Mouse (Mus musculus) bone marrow macrophage, adult 2 months (primary cell): ENCODE results near the gene Kcnj9. TPM values are rescaled to one million over a fixed set of nuclear protein-coding genes. Genes with fewer than 3 reads are reported as not detected.

Source experiments
- H3K27ac ChIP-seq: 2 replicates; pipeline ENCODE4 v1.5.1; 2012; ENCODE audit warnings: low read depth, low read length; ENCODE audit not compliant: insufficient read depth
- H3K4me1 ChIP-seq: 2 replicates; pipeline ENCODE4 v1.6.1; 2012; ENCODE audit warnings: low read length; ENCODE audit not compliant: control insufficient read depth, insufficient read depth
- H3K4me3 ChIP-seq: 2 replicates; pipeline ENCODE4 v1.5.1; 2012; ENCODE audit warnings: mild to moderate bottlenecking, low read length, moderate library complexity; ENCODE audit not compliant: insufficient read depth
- CTCF ChIP-seq: IDR thresholded peaks from 2 replicates; pipeline ENCODE4 v1.5.1; 2012; ENCODE audit warnings: low read depth, mild to moderate bottlenecking, low read length, moderate library complexity
- POLR2A ChIP-seq: IDR thresholded peaks from 2 replicates; pipeline ENCODE4 v1.6.1; 2012; ENCODE audit warnings: mild to moderate bottlenecking, low read depth, low read length, borderline replicate concordance
- polyA plus RNA-seq: library from polyadenylated mRNA; stranded (reverse); fragments of >200 nt; gene quantifications from 2 replicates; pipeline ENCODE4 v1.2.4, GENCODE M21; 2012; ENCODE audit not compliant: missing spikeins, insufficient read depth, insufficient read length

Kcnj9 gene
- polyA plus RNA-seq, 1 experiment, result 1.8 TPM

DNA sequence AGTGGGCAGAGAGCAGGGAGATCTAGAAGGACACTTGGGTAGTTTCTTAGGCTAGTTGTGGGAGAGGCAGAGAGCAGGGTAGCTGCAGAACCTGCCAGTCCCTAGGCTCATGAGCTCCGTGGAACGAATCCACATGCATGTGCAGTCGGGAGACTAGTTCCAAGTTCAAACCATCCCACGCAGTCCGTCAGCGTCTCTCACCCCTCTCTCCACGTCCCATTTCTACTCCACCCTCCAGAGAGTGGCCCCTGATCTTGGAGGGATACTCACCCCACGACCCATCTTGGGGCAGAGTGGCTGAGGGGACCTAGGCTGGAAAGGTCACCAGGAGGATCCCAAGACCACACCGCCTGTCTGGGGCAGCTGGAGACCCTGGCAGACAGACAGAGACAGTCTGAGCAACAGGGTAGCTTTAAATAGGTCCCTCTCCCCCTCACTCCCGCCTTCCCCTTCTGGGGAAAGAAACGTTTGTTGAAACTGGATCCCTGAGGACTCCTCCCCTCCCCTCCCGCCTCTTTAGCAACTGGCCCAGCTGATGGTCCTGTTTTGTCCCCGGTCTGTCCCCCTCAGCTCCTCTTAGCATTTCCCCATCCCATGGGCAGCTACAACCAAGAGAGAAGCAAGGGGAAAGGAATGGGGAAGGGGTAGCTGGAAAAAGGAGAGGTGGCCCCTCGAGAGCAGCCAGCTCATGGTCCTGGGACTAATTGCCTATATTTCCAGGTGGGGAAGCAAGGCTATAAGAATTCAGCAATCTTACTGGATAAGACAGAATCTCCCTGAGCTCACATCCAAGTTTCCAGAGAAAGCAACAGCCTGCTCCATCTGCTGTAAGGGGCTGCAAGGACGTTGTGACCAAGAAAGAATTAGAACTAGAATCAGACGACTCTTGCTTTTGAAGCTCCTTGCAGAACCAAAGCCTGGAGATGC lies 31.2 kb downstream of the Kcnj9 start, which contains the start of gene Atp1a2:
Gene Atp1a2, minus strand, starts transcription at position 454 of the 927 bp plus-strand sequence.
- TF ChIP-seq CTCF (no peak), POLR2A (no peak)
- no peak within 1 kb of the TSS for H3K27ac ChIP-seq
- H3K4me3 ChIP-seq, result no peak within 1 kb of the TSS

DNA sequence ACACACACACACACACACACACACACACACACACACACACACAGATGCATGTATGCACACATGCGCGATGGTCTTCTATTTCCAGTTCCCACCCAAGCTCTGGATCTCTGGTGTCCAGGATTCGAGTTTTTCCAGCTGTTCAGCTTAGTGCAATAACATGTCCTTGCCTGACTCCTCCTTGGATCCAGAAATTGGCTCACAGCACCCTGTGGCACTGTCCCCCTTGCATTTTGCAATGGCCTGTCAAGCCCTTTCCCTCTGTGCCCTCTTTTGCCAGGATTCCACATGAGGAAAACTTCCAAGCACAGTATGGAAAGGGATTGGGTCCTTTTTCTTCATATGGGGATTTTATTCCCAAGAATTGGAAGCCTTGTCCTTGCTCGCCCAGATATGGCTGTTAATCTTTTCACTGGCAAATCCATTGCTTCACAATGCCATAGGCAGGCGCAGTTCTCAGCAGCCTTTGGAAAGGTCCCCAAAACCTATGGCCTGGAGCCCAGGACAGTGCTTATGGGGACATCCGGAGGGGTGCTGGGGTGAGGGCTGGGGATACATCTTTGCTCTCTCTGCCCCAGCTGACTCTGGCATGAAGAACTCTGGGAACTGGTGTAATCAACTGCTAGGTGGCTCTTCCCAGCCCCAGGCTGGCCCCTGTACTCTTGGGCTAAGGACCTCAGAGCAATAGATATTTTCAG lies 32.2 kb downstream of the Kcnj9 start:
- no peak overlapping the region for H3K4me3 ChIP-seq
- H3K4me1 ChIP-seq, result no peaks in the 10 kb centered on the region
- no peak overlapping the region for H3K27ac ChIP-seq
- TF ChIP-seq POLR2A (no peak), CTCF (no peak)

More for the DNA sequence above, 31.2 kb downstream of the Kcnj9 start, which contains the start of gene Atp1a2:
- H3K4me1 ChIP-seq, result peaks cover 5% of the 10 kb centered on the region

DNA sequence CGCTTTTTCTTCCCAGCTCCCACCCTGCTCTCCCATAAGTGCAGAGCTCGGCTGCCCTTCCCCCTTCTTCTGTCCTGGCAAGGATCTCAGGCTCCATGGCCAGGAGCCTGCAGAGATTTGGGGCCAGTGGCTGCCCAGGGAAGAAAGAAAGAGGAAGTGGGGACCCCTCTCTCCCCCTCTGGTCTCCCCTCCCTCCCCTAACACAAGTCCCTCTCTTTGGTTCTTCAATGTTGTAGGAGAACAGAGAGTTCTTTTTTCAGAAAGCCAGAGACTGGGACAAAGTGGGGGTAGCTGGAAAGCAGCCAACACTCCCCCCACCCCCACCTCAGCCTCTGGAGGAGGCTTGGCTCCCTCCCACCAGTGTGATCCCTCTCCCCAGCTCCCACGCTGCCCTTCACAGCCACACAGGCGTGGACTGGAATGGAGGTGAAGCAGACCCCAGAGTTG lies 33.3 kb downstream of the Kcnj9 start:
- Histone ChIP-seq H3K4me3 (no peak overlapping the region), H3K4me1 (no peaks in the 10 kb centered on the region), H3K27ac (no peak overlapping the region)
- no peak for TF ChIP-seq CTCF
- no peak for TF ChIP-seq POLR2A

DNA sequence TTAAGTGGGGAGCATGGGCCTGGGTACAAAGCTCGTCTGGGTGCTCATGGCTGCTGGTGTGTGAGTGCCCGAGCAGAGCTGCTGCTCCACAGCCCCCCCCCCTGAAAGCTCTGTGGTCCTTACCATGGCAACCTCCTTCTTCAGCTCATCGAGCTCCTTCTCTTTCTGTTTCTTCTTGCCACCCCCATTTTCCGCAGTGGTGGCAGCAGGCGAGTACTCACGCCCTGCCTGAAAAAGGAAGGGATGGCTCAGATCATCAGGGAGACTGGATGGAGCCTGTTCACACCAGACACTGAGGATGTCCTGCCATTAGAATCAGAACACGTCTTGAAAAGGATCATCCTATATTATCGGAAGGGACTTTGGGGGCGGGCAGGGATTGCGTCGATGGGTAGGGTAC lies 35.7 kb downstream of the Kcnj9 start:
- no peak for TF ChIP-seq POLR2A
- TF ChIP-seq CTCF, result no peak
- Histone ChIP-seq H3K4me3 (no peak overlapping the region), H3K27ac (no peak overlapping the region), H3K4me1 (no peaks in the 10 kb centered on the region)

DNA sequence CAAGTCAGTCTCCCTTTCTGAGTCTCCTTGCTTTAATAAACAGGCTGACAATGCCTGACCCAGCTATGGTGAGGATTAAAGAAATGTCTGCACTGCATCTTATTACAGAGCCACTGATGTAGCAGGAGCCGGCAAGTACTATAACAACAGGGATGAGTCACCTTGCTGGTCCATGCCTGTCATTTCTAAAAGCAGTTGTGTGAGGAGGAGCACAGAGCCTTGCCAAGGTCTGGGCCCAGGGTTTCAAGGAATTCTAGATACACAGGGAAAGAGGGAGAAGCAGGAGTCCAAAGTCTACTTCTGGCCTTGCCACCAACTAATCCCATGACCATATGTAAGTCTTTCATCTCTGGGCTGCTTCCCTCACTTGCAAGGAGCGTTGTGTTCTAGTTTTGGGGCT lies 36.2 kb downstream of the Kcnj9 start:
- Histone ChIP-seq H3K4me1 (no peaks in the 10 kb centered on the region), H3K4me3 (no peak overlapping the region), H3K27ac (no peak overlapping the region)
- TF ChIP-seq CTCF, result no peak
- no peak for TF ChIP-seq POLR2A

DNA sequence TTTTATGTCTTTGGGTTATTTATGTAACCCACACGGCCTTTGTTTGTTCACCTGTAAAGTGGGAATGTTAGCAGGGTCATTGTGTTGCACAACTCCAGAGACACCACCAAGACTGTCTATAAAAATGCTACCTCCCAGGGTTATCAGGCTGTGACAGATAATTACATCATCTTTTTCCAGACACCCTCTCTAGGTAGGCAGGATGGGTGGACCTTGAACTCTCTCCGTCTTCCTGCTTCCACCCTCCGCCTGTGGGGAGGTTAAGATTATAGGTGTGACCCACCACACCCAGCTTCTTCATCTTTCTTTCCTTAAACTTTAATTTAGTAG lies 39.5 kb downstream of the Kcnj9 start:
- Histone ChIP-seq H3K4me3 (no peak overlapping the region), H3K4me1 (no peaks in the 10 kb centered on the region), H3K27ac (no peak overlapping the region)
- TF ChIP-seq POLR2A, result no peak
- TF ChIP-seq CTCF, result no peak

DNA sequence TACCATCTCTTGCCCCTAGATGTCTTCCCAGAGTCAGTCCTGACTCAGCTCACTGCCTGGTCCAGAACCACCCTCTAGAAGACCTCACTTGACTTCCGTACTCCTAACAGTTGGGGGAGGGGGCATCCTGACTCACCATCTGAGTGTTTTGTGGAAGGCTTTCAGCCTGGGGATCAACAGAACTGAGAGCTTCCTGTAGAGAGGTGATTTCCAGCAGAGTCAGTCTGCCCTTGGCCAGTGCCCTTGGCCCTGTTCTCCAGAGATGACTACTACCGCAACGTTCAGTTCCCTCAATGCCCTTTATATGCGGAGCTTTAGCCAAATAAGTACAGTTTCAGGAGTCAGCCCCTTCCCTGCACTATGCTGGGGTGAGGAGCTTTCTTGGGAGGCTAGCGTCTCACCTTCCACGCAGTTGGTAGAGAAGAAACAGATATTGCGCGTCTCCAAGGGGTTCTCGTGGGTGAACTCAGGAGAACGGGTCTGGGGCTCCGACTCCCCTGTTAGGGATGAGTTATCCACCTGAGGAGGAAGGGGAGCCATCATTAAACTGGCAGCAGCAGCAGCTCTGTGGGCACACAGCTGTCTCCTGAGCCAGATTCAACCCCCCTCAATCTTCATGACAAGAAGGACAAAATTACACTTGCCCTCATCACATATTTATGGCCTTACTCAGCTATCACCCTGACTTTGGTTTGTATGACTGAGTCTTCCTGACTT lies 40.1 kb downstream of the Kcnj9 start:
- Histone ChIP-seq H3K27ac (no peak overlapping the region), H3K4me3 (no peak overlapping the region), H3K4me1 (no peaks in the 10 kb centered on the region)
- TF ChIP-seq CTCF (no peak), POLR2A (no peak)

DNA sequence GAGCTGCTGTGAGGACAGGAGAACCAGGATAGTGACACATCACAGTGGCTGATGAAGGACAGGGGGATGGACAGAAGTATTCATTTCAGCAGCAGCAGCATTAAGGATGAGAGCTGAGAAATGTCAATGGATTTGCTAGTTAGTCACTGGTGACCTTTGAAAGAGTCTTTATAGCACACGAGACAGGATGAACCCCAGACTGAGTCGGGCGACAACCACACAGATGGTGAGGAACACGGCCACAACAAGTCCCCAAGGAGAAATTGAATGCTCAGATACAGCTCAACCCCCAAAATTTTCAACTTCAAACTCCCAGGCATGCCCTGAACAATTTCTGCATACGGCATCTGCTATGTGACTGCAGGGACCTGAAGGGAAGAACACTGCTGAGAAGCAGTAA lies 42.4 kb downstream of the Kcnj9 start:
- H3K4me1 ChIP-seq, result no peaks in the 10 kb centered on the region
- TF ChIP-seq CTCF (no peak), POLR2A (no peak)
- H3K4me3 ChIP-seq, result no peak overlapping the region
- H3K27ac ChIP-seq, result no peak overlapping the region

DNA sequence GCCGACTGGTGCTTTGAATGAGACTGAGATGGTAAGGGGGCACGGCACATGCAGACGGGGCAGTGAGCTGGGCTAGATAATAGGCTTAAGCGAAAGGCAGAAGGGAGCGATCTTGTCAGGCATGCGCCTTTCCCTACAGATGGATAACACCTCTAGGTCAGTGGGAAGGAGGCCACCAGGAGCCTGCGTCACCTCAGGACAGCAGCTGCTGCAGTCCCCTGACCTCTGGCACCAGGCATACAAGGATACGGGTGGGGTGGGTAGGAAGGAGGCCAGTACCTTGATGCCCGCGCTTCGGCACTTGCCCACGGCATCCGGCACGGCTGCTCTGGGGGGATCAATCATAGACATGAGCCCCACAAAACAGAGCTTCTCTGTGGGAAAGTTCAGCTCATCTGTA lies 44.9 kb downstream of the Kcnj9 start:
- H3K27ac ChIP-seq, result no peak overlapping the region

More for the DNA sequence above, 44.9 kb downstream of the Kcnj9 start:
- no peak overlapping the region for H3K4me3 ChIP-seq
- no peaks in the 10 kb centered on the region for H3K4me1 ChIP-seq
- no peak for TF ChIP-seq CTCF
- no peak for TF ChIP-seq POLR2A
